Mouse (Mus musculus) MEL (cell line): ENCODE measurements at regions not wholly inside any gene's neighbourhood (a gene's known extent, or its start where the extent isn't known, plus 50 kb on each side); places are given as distances from the start of the nearest gene placed in this dataset.

Source experiments
- BHLHE40 ChIP-seq: IDR thresholded peaks from 2 replicates; pipeline ENCODE4 v1.6.1; 2012; ENCODE audit warnings: low read depth, mild to moderate bottlenecking, inconsistent platforms, low read length, improper control_type of control experiment, borderline replicate concordance
- CTCF ChIP-seq, 3 experiments: IDR thresholded peaks in 2 of 3; conservative IDR thresholded peaks in 1 of 3; 2 replicates each; pipeline ENCODE4 v1.5.1; 2011 to 2012; ENCODE audit warnings: low read length in 3 of 3, low read depth in 2 of 3, mild to moderate bottlenecking in 2 of 3, improper control_type of control experiment in 1 of 3, inconsistent platforms in 1 of 3, mixed read lengths in 1 of 3, moderate library complexity in 1 of 3; ENCODE audit not compliant: control insufficient read depth in 1 of 3, insufficient read depth in 1 of 3, poor library complexity in 1 of 3, severe bottlenecking in 1 of 3
- EP300 ChIP-seq, 2 experiments: IDR thresholded peaks; 2 replicates each; pipeline ENCODE4 v1.6.1; 2011; ENCODE audit warnings: improper control_type of control experiment in 2 of 2, low read length in 2 of 2, low read depth in 1 of 2, mild to moderate bottlenecking in 1 of 2
- ETS1 ChIP-seq: IDR thresholded peaks from 2 replicates; pipeline ENCODE4 v1.6.1; 2012; ENCODE audit warnings: low read depth, mild to moderate bottlenecking, inconsistent platforms, low read length, improper control_type of control experiment, moderate library complexity
- MAFK ChIP-seq: IDR thresholded peaks from 2 replicates; pipeline ENCODE4 v1.6.1; 2011; ENCODE audit warnings: low read depth, mild to moderate bottlenecking, low read length, improper control_type of control experiment, borderline replicate concordance
- NRF1 ChIP-seq: IDR thresholded peaks from 2 replicates; pipeline ENCODE4 v1.6.1; 2014; ENCODE audit warnings: low read depth, mild to moderate bottlenecking, inconsistent platforms, low read length, improper control_type of control experiment, moderate library complexity; ENCODE audit not compliant: poor library complexity, insufficient read depth, severe bottlenecking
- POLR2A ChIP-seq, 2 experiments: IDR thresholded peaks; 2 replicates each; pipeline ENCODE4 v1.6.1; 2011 to 2012; ENCODE audit warnings: low read length in 2 of 2, mild to moderate bottlenecking in 2 of 2, control low read depth in 1 of 2, improper control_type of control experiment in 1 of 2, low read depth in 1 of 2, moderate library complexity in 1 of 2; ENCODE audit not compliant: control insufficient read depth in 1 of 2, insufficient read depth in 1 of 2, poor library complexity in 1 of 2
- POLR2AphosphoS5 ChIP-seq: IDR thresholded peaks from 2 replicates; pipeline ENCODE4 v1.6.1; 2012; ENCODE audit warnings: low read depth, borderline replicate concordance, mild to moderate bottlenecking, inconsistent platforms, low read length, moderate library complexity, mixed read lengths
- RAD21 ChIP-seq: IDR thresholded peaks from 2 replicates; pipeline ENCODE4 v1.6.1; 2011; ENCODE audit warnings: mild to moderate bottlenecking, low read depth, low read length, improper control_type of control experiment
- TCF12 ChIP-seq: IDR thresholded peaks from 2 replicates; pipeline ENCODE4 v1.6.1; 2014; ENCODE audit warnings: low read depth, mild to moderate bottlenecking, inconsistent platforms, low read length, improper control_type of control experiment, moderate library complexity
- USF1 ChIP-seq: IDR thresholded peaks from 2 replicates; pipeline ENCODE4 v1.6.1; 2014; ENCODE audit warnings: low read depth, mild to moderate bottlenecking, inconsistent platforms, low read length, improper control_type of control experiment, moderate library complexity
- ZKSCAN1 ChIP-seq: IDR thresholded peaks from 2 replicates; pipeline ENCODE4 v1.6.1; 2012; ENCODE audit warnings: low read depth, mild to moderate bottlenecking, inconsistent platforms, low read length, improper control_type of control experiment, moderate library complexity
- ZNF384 ChIP-seq: IDR thresholded peaks from 2 replicates; pipeline ENCODE4 v1.6.1; 2012; ENCODE audit warnings: low read depth, mild to moderate bottlenecking, inconsistent platforms, low read length, improper control_type of control experiment

DNA sequence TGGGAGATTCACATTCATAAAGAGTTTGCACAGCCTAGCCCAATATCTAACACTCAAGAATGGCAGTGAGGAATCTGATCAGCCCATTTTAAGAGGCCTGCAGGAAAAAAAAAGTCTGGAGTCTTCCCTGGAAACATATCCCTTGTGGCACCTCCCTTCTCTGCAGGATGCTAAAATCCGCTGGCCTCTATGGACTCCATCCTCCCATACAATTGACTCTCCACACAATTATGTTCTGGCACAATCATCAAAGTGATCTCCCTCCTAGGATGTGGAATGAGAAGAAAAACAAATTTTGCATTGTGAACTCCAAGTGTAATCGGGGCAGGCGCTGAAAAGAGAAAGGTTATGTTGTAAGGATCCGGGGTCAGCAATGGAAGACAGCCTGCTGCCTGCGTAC lies 442.7 kb upstream of the A1bg start:
- TF ChIP-seq CTCF (IDR thresholded peaks at IDR 0.05 in 2 of 3, conservative IDR thresholded peaks at IDR 0.05 in 1 of 3; ENCODE audit: control insufficient read depth in 1 of 3, insufficient read depth in 1 of 3, low read depth in 2 of 3, low read length in 3 of 3, poor library complexity in 1 of 3, severe bottlenecking in 1 of 3) (no peak), USF1 (no peak), ZKSCAN1 (no peak), MAFK (no peak), BHLHE40 (no peak), EP300 (IDR thresholded peaks at IDR 0.05; ENCODE audit: low read depth in 1 of 2, low read length in 2 of 2) (no peak), POLR2A (IDR thresholded peaks at IDR 0.05; ENCODE audit: control insufficient read depth in 1 of 2, insufficient read depth in 1 of 2, low read depth in 1 of 2, low read length in 2 of 2, poor library complexity in 1 of 2) (no peak), ZNF384 (no peak), RAD21 (no peak), NRF1 (no peak), TCF12 (no peak), ETS1 (no peak), POLR2AphosphoS5 (no peak)
